Mouse (Mus musculus) right cerebral cortex, postnatal 4 days (tissue): ENCODE results near the gene Bhlhe40.

ENCODE experiments used
- DNase-seq: peaks from one replicate; pipeline ENCODE4 v3.0.0-alpha.2; 2022

The Bhlhe40 gene

DNA sequence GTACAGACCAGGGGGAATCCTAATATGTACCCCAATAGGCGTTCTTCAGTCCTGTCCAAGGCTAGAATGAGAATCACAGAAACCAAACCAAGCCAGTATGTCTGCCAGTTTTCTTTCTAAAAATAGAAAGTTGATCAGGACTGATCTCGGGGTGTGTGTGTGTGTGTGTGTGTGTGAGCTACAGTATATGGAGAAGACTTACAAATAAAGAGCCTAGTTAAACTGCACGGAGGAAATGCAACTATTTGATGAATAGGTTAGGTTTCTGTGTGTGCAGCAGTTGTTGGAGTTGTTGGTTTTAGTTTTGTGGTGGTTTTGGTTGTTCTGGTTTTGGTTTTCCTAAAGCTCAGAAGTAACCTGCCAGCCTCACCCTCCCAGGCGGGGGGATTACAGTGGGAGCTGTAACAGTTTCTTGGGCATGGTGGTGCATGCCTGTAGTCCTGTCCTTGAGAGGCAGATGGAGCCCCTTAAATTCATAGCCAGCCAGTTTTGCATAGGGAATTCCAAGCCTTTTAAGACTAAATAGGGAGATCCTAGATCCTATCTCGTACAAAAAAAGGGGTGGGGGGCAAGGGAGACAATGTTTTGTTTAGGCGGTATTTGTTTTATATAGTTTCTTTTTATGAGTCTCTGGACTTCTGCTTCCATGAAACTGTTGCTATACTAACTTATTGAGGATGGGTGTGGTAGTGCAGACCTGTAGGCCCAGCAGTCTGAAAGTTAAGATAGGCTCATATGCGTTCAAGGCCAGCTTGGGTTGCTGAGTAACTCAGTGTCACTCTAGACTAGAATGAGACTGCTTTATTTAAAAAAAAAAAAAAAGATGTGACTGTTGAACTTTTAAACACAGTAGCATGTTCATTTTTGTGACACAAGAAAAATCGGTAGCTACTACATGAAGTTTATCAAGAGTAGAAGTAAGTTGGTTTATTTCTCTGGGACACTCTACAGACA lies 3.1 kb downstream of the Bhlhe40 start:
- no peak for DNase-seq

DNA sequence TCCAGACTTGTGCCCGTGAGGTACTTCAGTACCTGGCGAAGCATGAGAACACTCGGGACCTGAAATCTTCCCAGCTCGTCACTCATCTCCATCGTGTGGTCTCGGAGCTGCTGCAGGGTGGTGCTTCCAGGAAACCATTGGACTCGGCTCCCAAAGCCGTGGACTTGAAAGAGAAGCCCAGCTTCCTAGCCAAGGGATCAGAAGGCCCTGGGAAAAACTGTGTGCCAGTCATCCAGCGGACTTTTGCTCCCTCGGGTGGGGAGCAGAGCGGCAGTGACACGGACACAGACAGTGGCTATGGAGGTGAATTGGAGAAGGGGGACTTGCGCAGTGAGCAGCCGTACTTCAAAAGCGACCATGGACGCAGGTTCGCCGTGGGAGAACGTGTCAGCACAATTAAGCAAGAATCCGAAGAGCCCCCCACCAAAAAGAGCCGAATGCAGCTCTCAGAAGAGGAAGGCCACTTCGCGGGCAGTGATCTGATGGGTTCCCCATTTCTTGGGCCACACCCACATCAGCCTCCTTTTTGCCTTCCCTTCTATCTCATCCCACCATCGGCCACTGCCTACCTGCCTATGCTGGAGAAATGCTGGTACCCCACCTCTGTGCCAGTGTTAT lies 4.2 kb downstream of the Bhlhe40 start:
- no peak for DNase-seq

DNA sequence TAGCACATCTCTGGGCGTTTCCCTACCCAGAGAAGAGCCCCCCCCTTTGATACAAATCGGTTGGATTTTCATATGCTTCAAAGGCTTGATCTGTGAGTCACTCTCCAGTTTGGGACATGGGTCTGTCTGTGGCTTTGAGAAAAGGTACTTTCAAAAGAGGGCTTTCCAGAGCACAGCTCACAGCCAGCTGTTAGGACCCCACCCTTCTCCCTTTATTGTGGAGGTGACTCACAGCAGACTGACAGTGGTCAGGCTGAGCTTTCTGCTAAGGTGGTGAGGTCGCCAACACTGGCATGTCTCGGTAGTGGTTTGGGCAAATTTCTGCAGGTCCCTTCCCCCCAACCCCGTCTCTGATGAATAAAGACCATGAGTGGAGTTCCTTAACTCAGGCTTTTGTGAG lies 5.2 kb downstream of the Bhlhe40 start:
- DNase-seq = no peak

DNA sequence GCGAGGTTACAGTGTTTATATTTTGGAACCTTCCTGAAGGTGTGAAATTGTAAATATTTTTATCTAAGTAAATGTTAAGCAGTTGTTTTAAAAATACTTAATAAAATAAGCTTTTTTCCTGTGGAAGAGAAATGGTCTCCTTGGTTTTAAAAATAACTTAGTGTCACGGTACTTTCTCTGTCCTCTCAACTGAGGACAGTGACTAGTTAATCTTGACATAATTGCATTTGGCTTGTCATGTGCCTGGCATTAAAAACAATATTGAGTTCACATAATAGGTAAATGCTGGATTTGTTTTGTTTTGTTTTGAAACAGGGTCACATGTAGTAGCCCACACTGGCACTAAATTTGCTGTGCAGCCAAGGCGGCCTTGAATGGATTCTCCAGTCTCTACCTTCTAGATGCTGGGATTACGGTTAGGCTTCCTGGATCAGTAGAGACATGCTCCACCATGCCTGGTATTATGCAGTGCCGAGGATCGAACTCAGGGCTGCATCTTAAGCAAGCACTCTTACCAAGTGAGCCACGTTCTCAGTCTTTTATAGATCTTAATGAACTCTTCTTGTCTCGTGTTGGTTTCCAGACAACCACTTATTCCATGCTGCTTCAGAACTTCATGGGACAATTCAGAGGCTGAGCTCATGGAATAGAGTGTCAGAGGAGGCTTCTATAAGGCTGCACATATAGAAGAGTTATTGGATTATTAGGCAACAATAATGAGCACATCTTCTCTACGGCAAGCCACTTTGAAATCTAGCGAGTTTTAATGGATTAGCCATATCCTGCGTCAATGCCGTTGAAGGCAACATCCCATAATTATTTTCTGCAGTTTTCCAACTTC lies 6.4 kb downstream of the Bhlhe40 start:
- no peak for DNase-seq

DNA sequence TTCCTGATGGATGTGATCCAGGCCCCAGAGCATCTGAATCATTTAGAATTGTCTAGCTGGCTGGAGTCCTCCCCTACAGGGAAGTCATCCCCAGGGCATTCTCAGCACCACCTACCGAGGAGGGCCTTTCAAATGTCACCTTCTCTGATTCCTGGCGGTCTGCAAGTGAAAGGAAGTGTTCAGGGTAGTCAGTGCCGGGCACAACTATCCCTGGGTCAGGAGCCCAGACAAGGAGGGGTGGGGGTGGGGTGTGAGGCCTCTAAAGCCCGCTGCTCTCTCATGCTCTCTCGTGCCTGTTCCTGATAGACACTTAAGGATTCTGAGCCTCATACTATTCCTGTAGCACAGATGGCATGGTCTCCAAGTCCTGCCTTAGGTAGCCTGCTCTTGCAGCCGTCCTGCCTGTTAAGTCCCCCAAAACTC lies 7.2 kb downstream of the Bhlhe40 start:
- no peak for DNase-seq

DNA sequence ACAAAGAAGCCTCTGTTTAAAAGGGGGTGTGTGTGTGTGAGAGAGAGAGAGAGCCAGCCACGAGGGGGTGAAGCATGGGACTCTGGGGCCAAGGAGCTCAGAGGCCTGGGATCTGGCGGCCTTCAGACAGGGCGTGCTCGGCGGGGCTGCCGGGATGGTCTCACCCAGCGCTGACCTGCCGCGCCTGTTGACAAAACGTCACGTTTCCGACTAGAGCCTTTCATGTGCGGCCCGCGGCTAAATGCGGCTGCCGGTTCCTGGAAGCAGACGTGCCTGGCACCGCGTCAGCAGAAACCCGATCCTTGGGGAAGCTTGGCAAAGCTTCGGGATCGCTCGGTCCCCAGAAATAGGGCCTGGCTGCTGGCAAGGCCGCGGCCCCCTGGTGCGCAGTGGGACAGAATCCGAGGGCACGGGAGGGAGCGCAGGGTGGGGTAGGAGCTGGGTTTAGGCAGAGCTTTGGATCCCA lies 7.9 kb downstream of the Bhlhe40 start:
- peak; percentile 84 for DNase-seq

DNA sequence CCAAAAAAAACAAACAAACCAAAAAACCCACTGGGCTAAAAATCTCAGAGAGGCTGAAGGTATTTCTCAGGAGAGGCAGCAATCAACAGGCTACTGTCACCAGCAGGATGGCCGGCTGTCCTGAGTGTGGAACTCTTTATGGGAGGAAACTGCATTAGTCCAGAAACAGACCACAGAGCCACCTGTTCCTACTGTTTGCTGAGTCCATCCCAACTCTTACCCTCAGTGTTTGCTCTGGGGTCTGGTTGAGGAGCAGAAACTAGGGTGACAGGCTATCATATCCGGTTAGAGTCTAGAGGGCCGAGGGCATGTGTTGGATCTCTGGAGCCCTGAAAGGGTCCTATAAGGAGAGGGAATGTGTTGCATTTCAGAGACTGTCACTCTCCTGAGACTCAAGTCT lies 9.8 kb downstream of the Bhlhe40 start:
- DNase-seq = no peak

DNA sequence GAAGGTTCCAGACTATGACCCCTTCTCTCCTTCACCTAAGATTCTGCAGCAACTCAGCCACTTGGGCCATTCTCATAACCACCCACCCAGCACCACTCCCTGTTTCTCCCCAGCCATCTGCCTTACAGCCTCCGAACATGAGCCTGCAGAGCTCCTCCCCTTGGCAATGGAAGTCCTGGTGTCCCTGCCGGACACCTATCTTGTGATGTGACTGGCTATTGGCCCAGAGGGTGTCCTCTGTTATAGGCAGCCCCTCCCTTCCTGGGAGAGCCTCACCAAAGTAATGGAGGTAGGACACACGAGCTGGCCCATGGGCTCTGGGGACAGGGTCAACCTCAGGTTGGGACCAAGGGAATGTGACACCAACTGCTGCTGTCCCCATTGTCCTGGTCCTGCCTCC lies 10.4 kb downstream of the Bhlhe40 start:
- no peak for DNase-seq

DNA sequence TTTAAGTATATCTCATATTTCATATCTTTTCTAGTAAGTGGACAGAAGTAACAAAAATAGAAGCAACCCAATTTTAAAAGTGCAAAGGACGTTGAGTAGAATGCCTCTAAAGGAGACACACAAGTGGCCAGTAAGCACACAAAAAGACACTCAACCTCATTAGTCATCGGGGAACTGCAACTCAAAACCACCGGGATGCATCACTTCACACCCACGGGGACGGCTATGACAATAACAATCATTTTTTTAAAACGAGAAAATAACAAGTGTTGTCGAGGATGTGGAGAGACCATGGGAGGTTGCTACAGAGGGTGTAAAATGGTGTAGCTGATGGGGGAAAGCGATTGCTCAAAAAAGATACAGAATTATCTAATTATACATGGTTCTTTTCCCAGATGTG lies 11.7 kb downstream of the Bhlhe40 start:
- DNase-seq = no peak

DNA sequence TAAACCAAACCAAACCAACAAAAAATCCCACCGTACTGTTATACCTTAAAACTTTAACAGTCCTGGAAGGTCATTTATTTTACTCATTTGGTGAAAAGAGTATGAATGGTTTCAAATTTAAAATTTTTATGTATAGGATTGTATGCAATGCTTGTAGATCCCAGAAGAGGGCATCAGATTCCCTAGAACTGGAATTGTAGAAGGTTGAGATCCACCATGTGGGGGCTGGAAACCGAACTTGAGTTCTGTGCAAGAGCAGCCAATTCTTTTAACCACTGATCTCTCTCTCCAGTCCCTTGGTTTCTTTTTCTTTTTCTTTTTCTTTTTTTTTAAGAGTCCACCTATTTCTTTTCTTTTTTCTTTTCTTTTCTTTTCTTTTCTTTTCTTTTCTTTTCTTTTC lies 13.8 kb downstream of the Bhlhe40 start:
- DNase-seq = no peak

DNA sequence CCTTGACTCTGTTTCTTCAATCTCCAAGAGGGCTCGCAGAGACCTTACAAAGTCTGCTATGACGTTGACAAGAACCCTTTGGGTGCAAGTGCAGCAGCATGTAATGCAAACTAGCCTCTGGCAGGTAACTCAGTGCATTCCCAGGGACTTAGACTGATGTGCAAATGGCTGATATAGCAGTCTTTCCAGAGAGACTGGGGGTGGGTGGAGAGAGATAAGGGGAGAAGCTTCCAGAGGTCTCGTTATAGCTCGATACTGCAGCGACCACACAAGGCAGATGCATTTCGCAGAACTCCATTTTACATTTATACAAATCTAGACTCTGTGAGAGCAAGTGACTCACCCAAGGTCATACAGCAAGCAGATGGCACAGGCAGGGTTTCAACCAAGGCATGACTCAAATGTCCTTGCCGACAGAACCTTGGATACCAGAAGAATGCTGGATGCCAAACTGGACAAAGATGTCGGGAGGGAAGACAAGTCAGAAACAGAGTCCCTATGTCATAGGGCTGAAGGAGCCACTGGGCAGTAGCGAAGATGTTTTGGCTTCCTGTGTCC lies 16.4 kb downstream of the Bhlhe40 start:
- DNase-seq = no peak

DNA sequence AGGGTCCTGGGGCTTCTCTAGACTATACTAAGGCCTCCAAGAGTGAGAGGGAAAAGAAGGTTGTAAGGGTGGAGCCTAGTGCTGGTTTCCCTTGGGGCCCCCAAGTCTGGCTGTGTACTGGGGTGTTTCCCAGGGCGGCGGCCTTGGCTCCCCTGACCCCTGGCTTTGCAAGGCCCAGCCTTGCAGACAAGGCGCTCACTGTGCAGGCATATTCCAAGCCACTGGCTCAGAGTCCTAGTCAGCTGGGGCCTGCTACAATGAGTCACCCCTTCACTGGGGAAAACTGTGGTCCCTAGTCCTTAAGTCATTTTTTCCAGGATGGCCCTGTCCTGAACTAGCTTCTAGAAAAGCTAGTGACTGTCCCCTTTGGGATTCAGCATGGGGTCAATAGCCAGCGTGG lies 17.3 kb downstream of the Bhlhe40 start:
- no peak for DNase-seq

DNA sequence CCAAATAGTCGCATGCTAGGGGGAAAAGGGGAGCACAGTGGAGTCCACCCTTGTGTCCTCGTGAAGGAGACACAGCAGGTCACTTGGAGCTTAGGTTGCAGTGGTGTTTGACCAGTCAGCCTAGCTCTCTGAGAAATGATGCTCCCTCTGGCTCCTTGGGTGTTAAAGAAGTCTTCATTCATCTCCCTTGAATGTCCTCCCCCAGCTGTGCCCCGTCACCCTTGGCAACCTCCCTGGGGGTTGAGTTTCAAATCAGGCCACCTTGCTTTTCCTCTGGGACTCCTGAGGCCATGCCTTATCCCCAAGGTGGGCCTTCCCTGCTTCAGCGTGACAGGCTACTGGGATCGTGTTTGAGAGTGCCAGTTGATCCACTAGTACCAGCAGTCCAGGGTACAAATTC lies 17.8 kb downstream of the Bhlhe40 start:
- DNase-seq = no peak

DNA sequence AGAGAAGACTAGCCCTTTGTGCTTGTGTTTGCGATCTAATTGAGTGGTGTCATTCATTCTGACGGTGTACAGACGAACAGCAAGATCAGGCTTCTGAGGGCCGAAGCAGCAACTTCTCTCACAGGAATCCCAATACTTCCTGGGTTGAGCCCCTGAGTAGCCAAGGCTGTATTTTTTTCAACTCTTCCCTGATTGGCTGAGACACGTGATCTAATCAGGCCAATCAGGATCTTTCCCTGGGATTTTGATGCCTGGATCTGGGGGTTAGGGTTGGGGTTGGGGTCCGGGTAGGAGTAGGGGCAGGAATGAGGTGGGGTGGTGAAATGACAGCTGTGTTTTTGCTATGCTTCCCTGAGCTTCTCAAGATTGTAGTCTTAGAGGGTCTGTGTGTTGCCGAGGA lies 20.1 kb downstream of the Bhlhe40 start:
- DNase-seq = no peak

DNA sequence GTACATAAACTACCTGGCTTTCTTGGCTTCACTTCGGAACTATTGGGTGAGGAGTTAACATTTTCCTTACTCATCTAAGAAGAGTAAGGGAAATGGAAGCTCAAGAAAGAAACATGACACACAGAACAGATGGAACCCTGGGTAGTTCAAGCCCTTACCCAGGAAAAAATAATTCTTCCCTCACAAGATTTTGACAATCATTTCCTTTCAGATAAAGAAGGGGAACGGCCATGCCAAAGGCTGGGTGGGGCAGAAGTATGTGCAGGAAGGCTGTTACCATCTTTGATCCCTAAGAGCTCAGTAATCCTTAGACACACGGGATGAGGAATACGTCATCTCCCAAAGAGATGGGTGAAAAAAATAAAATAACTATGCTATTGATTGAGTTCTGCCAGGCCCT lies 20.7 kb downstream of the Bhlhe40 start:
- DNase-seq = no peak

DNA sequence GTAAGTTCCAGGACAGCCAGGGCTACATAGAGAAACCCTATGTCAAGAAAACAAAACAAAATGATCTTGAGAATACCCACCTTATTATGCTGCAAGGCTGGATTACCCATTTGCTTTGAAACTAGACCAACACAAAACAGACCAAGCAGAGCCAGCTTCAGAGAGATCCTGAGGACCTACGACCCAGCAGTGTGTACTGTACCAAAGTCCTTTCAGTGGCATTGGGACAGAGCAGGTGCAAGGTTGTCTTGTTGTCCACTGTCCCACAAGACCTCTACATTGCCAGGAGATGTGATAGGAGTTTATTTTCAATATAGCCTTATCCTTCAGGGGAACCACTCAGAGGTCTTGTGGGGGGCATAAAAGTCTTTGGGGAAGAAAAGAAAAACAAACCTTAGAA lies 22.7 kb downstream of the Bhlhe40 start:
- DNase-seq = no peak

DNA sequence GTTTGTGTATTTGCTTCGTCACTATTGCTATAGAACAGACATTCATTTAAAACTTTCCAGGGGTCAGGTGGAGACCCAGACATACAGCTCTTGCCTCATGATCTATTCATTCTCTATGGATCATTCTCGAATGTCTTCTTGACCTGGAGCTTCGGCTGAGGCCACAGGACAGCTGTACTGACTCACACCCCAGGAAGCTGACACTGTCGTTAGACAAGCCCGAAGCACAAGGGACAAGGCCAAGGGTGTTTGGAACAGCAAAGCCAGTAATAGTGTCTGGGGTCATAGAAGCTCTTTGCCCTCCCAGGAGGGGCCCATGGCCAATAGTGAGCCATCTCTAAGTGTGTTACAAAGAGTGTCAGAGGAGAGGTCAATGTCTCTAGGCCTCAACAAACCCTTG lies 24.0 kb downstream of the Bhlhe40 start:
- no peak for DNase-seq

DNA sequence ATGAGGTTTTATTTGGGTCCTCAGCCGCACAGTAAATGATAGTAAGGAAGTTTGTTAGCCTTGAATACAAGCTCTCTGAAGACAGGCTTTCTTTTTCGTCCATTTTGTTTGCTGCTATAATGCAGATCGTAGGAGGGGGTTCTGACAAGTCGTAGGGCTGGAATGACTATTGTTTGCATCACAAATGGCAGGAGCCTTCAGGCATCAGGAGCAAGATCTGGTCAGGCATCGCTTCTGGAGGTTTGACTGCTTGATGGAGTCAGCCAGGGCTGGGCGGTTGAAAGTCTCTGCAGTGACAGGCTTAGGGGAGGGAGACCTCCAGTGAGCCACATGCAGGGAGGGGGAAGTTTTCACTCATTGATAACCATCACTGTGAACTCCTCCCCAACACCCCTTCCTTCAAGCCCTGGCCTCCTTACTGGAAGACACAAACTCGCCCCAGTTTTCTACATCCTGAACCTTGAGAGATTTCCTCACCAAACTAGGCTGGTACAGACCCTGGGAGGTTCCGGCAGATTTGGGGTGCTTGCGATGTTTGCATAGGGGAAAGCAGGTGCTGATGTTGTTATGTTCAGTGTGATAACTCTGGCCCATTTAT lies 25.4 kb downstream of the Bhlhe40 start:
- DNase-seq = no peak

DNA sequence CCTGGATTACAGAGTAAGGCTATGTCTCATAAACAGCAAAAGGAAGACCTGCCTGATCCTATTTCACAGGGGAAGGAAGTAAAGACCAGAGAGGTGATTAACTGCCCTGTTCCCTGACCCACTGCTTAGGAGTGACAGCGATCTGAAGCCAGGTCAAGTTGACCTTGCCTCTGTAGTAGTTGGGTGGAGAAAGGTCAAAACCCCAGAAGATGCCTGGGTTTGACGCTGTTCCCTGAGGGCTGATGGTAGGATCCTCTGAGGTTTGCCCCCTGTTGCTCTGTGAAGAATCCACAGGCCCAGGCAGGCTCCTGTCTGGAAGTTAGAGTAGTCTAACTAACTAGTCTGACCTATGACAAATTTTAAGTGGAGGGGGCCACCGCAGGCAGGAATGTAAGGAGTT lies 26.5 kb downstream of the Bhlhe40 start:
- DNase-seq = no peak

DNA sequence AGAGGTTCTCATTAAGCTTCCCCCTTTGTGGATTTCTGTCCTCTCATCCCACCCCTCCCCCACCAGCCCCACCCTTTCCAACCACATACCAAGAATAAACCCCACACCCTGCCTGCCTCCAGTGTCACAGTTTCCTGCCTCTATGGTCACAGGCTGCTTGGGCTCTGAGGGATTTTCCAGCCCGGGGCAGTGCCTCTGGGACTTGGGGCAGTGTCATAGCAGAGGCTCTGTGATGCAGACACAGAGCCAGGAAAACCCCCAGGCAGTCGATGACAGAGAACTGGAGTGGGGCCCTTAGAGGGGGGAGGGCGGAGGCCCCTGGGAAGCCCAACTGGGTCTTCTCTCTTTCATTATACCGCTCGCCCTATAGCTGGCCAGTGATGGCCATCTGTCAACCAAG lies 27.9 kb downstream of the Bhlhe40 start:
- DNase-seq = no peak

DNA sequence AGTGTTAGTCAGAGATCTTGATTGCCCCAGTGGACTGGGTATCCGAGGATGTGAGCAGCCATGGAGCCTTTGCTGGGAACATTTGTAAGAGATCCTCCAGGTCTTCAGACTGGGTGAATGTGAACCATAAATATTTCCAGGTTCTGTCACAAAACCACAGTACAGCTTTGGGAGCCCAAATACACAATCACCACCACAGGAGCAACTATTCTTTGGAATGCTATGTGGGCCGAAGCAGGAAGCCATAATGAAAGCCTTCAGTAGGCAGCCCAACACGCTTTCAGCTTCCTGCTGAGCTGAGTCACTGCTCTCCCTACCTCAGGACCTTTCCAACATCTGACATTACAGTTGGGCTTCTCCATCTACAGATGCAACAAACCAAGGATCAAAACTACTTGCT lies 32.6 kb downstream of the Bhlhe40 start:
- no peak for DNase-seq

DNA sequence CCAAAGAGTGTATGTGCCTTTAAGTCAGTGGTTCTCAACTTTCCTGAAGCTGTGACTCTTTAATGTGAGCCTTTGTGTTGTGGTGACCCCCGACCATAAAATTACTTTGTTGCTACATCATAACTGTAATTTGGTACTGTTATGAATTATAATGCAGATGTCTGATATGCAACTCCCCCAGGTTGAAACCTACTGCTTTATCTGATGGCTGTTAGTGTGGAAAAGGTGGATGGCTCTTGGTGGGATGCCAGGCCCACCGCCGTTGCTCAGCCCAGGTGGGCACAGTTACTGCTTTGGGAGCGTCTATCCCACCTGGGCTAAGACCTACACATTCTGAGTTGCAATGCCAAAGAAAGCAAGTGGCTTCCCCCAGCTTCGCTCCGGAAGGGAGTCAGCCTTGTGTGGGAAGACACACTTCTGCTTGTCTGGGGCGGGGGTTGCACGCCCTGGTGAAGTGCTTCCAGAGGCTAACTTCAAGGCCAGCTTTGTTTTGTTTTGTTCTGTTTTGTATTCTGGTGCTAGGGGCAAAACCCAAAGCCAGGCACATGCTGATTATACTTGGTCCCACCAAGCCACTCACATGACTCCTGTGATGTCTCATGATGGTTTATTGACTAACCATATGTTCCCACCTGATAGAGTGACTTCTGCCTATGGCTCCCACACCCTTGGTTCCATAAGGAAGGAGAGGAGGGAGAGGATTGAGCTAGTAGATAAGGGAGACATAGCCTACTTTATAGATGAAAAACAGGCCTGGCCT lies 34.7 kb downstream of the Bhlhe40 start:
- no peak for DNase-seq
